Mouse (Mus musculus): Measurements from ENCODE around the gene Ppef2. TPM values are rescaled to one million over a fixed set of nuclear protein-coding genes. Genes with fewer than 3 reads are reported as not detected.

Gene Ppef2
- polyA plus RNA-seq, 2 experiments from 2014 or later: 0.27 TPM; not detected in 1

GRCm38 (mm10) chr5:92183071-92183830, 72.8 kb downstream of the Ppef2 start:
- ATAC-seq: no peak

Other genes with a start within 250 kb of the Ppef2 start
- 1 to 10 TPM; 1.4 to 2.1 TPM for gene Cdkl2, start 212.4 kb downstream of the Ppef2 start, polyA plus RNA-seq (2017; shearing (Covaris generic))
- 100 to 1,000 TPM; 210 to 252 TPM for gene G3bp2, start 172.6 kb downstream of the Ppef2 start, polyA plus RNA-seq (2017; shearing (Covaris generic))
- gene Uso1, start 118.3 kb downstream of the Ppef2 start, polyA plus RNA-seq (2017; shearing (Covaris generic)): 10 to 100 TPM; 35.5 to 36.5 TPM
- gene U90926, start 40.9 kb downstream of the Ppef2 start, polyA plus RNA-seq (2017; shearing (Covaris generic)): not detected
- gene Naaa, start 21.9 kb upstream of the Ppef2 start, polyA plus RNA-seq (2017; shearing (Covaris generic)): 10 to 100 TPM; 11.1 to 11.8 TPM
- 10 to 100 TPM; 41.8 to 62.4 TPM for gene Sdad1, start 54.2 kb upstream of the Ppef2 start, polyA plus RNA-seq (2017; shearing (Covaris generic))
- under 1 TPM in 1 of 2 experiments, not detected in 1; 0.26 TPM for gene Cxcl9, start 71.8 kb upstream of the Ppef2 start, polyA plus RNA-seq (2017; shearing (Covaris generic))
- gene Art3, start 75.5 kb upstream of the Ppef2 start, polyA plus RNA-seq (2017; shearing (Covaris generic)): 10 to 100 TPM in 1 of 2 experiments, 1 to 10 TPM in 1; 9.2 to 11.0 TPM
- 10 to 100 TPM; 12.1 to 23.6 TPM for gene Cxcl10, start 92.6 kb upstream of the Ppef2 start, polyA plus RNA-seq (2017; shearing (Covaris generic))
- 10 to 100 TPM; 41.3 to 42.7 TPM for gene Nup54, start 178.9 kb upstream of the Ppef2 start, polyA plus RNA-seq (2017; shearing (Covaris generic))

Measured in CD4-positive, CD25-positive, alpha-beta regulatory T cell, adult 4 months (primary cell).